Mouse (Mus musculus) urinary bladder, postnatal 4 days (tissue): ENCODE measurements around the gene Tcf15.

Experiments used
- DNase-seq, 2 experiments: peaks; one replicate each; pipeline ENCODE4 v3.0.0; 2021 to 2022; ENCODE audit warnings: low spot score in 2 of 2

Gene Tcf15

DNA sequence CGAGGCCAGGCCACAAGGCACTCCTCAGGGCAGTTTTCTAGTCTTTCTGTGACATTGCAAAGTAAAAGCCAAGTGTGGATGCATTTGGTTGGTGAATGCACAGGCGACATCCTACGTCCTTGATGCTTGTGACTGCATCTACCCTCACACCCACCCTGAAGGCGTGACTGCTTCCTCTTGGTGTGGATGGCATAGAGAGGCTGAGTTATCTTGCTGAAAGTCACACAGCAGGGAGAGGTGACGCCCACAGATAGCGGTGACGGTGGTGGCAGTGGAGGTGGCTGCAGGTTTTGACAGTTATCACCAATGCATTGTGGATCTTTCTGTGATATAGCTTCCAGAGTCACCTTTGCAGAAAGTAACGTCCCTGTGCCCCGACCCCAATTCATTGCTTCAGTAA is 20.5 kb upstream of the Tcf15 start:
- DNase-seq, result no peak

DNA sequence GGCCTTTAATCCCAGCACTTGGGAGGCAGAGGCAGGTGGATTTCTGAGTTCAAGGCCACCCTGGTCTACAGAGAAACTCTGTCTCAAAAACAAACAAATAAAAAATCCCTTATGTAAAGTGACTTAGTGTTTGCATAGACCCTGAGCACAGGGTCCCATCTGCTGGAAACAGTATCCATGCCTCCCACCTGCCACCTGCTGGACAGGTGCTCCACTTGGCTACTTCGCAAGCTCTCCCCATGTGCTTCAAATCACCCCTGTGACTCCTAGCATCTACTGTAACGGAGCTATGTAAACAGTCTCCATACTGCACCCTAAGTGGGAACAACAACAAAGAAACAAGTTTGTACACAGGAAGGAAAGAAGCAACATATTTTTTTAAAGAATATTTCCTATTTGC is 14.8 kb upstream of the Tcf15 start:
- DNase-seq, result no peak

DNA sequence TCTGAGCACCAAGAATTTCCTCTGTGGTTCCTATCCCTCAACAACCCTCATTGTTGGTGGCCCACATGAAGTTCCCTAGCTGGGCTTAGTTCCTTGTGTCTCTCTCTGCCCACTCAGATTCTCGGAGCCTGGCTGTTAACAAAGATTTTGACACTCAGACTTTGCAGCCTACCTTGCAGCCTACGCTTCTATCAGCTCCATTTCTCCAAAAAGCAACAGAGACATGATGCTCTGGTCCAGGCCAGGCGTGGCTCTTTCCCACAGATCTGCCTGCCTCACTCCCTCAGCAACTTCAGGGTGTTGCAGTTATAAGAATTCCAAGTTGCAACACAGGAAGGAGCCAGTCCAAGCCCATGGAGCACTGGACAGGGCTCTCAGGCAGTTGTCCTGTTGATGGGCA is 13.6 kb upstream of the Tcf15 start:
- no peak for DNase-seq

DNA sequence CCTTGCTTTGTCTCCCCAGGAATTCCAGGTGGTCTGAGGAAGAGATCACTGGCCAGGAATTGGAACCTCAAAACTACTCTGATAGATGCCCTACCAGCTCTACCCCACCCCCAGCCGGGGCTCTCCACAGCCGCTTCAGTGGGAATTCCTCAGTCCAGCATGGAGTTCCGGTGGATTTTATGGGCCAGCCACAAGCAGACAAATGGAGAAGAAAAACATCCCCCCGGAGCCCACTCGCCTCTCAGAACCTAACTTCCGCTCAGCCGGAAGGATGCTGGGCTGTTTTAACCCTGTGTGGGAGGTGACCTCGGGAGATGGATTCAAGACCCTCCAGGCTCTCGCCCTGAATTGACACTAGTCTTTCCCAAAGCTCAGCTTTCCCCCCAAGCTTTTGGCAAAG is 11.3 kb upstream of the Tcf15 start:
- no peak for DNase-seq

DNA sequence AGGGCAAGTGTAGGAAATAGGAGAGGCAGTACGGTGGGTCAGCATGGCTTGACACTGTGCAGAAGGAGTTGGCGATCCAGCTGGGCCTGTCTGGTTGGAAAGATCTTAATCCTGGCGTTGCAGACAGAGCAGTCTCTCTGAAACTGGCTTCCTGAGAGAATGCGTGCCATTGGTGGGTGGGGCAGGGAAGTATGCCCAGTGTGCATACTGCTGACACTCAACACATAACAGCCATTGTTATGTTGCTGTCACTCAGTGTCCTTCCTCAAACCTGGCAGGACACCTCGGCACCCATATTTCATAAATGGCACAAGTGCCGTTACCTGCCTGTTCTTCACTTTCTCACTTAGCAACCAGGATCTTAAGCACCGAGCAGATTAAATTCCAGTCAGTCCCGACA is 10.7 kb upstream of the Tcf15 start:
- DNase-seq, result no peak

DNA sequence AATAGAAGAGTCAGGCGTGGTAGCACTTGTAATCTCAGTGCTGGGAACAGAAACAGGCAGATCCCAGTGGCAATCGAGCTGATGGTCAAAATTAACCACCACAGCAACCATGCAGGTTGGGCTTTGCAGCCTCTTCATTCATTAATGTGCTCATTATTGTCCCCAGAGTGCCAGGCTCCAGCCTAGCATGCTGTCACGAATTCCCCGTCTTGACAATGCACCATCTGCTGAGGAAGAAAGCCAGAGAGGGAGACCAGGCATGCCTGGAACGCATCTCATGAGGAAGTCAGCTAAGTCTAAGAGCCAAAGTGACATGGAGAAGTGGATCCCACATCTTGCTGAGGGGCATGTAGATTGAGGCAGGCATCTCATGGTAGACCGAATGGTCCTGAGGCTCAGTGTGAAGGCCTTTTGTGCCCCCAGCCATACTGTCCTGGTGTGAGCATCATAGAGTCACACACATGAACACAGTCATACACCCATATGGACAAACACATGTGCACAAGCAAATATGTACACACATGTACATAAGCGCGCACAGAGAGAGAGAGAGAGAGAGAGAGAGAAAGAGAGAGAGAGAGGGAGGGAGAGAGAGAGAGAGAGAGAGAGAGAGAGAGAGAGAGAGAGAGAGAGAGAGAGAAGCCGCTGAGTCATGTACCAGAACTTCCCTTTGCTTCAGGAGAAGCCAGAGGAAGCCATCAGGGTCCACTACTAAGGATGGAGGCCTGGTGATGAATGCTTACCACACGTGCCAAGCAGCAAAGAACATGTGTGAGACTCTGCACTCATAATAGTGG is 4.0 kb upstream of the Tcf15 start:
- DNase-seq, result no peak

DNA sequence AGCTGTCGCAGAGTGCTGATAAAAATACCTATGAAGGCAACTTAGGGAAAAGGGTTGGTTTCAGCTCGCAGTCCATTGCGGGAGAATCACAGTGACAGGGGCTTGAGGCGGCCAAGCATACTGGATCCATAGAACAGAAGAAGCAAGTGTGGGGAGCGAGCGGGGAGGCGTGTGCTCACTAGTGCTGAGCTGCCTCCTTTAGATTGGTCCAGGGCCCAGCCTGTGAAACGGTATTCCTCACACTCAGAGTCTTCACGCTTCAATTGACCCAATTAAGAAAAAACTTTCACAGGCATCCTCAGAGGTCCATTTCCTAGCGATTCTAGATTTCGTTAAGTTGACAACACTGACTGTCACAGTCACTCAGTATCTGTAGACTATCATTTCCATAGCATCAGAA is 2.4 kb upstream of the Tcf15 start:
- no peak for DNase-seq

DNA sequence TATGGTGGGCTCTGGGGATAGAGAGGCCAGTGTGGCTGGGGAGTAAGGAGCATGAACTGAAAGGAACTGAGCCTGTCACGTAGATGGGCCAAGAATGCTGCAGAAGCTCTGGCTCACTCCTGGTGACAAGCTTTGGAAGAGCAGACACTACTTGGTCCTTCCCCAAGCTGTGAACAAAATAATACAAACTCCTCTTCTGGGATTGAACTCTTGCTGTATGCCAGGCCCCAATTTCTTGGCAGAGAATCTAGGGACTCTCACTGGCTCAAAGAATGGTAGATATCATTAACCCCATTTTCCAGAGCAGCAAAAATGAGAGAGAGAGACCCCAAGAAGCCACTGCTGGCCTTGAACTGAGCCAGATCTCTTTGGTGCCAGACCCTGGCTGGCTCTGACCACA is 1.9 kb upstream of the Tcf15 start:
- DNase-seq, result no peak

DNA sequence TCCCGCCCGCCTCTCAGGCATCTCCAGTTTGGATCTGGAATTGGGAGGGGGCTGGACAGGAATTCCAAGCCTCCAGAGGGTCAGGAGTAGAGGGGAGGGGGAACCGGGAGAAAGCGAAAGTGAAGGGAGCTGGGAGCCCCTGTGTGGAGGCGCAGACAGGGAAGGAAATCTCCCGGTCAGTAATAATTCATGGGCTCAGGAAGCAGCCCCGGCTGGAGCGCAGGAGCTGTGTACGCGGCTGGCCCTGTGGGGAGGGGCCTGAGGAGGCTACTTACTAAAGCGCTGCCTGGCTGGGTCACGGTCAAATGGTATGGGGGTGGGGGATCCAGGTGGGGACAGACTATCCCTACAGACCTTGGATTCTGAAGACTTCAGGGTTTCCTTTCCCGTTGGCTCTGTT is 1.3 kb upstream of the Tcf15 start:
- no peak for DNase-seq

DNA sequence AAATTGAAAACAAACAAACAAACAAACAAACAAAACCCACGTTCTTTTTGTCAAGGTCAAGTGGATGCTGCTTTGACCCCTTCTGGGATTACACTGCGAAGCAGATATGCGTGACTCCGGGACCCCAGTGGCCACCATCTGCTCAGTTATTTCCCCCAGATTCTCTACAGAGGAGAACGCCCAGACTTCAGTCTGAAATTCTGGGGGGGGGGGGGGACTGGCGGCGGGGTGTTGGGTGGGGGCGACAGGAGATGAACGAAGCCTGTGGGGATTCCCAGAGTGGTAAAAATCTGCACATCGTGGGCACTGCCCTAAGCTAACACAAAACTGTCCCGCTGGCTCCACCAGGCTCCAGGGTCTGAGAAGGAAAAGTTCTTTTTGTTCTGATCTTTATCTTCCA is 790 bp upstream of the Tcf15 start:
- DNase-seq, result no peak

DNA sequence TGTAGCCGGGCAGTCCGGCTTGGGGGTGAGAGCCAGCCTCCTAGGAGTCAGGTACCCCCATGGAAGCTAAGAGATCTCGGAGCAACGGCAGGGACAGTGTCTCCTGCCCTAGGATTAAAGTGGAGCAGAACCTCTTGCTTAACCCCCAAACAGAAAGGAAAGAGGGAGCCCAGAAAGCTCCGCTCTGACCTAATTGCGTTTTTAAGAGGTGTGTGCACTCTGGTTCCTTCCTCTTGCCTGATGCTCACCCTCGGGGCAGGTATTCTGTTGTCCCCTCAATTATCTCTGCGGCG is 743 bp downstream of the Tcf15 start:
- no peak for DNase-seq

DNA sequence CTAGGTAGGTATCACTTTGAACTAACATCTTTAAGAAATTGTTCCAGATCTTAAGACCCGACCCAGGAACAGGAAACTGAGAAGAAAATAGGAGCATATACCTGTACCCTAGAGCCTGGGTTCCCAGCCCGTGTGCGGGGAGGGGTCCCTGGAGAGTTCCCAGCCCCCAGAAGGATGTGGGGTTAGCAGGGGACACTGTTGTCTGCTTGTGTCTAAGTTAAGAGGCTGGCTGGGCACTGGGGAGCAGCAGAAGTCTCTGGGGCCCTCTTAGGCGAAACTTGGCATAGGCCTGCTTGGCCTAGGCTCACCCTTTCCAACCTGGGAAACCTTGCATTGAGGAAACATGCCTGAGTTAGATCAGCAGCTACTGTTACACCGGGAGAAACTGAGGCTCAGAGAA is 1.1 kb downstream of the Tcf15 start:
- no peak for DNase-seq

DNA sequence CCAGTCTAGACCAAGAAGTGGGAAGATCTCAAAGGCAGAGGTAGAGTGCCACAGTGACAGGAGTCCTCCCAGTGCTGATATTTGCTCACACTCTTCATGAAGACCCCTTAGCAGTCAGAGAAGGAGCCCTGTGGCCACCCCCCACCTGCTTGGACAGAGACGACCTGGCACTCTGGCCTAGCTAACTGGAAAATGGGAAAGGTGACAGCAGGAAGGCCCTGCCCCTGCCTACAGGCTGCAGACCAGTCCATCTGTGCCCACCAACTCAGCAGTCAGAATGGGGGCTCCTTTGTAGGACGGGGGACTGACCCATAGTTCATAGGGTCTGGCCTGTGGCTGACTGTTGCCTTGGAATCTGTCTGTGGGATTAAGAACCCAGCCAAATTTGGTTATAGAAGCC is 2.4 kb downstream of the Tcf15 start:
- no peak for DNase-seq

DNA sequence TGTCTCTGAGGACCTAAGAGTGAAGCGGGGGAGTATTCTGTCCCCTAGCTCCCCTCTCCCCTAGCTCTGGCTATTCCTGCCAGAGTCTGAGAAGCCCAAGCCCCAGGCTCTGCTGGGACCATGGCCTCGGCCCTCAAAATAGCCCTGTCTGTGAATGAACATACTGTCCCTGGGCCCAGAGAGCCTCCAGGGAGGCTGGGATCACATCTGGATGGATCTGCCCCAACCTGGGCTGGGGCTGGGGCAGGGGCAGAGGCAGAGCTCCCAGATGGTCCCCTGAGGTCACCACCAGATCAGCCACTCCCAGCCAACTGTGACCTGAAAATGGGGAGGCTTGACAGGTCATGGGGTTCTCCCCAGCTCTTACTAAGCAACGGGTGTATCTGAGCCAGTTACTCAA is 3.7 kb downstream of the Tcf15 start:
- no peak for DNase-seq

DNA sequence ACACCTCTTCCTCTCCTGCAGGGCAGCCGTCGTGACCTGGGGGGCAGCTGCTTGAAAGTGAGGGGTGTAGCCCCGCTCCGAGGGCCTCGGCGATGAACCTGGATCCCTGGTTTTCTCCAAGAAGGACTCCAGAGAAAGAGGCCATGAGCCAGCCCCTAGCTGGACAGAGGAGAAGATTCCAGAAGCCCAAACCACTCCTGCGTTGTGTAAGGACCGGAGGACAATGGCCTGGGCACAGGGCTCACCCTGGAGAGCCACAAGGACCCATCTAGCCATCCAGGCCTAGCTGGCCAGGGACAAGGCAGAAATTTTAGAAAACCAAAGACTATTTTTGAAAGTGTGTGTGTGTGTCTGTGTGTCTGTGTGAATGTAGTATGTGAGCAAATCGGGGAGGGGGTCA is 5.3 kb downstream of the Tcf15 start:
- no peak for DNase-seq

DNA sequence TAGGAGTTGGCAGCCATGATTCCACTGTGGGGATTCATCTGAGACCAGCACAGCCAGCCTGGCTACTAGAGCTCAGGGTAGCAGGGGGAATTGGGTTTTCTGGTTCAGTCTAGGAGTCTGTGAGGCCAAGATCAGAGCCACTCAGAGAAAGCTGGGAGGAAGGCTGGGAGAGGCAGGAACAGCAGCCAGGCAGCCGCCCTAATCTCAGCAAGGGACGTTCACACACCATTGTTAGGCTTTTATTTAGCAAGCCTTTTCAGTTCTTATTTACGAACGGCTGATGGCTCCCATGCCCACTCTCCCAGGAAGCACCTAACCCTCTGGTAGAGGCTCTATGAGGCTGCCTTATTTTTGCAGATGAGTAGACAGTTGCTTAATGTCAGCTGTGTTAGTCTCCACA is 6.5 kb downstream of the Tcf15 start:
- no peak for DNase-seq

DNA sequence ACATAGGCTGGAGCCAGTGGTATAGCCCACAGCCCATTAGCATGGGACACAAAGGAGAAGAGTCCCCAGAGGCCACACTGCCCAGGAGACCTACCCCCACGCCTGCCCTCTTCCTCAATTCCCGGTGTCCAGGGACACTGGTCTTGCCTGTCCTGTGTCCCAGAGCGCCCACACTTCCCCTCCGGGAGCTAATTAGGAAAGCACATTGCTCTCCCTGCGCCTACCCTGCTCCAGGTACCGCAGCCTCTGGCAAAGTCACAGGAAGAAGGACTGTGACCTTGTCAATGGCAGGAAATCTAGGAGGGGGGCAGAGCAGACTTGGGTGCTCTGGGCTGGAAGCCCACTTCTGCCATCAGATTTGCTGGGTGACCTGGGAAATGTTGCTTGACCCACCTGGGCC is 7.0 kb downstream of the Tcf15 start:
- DNase-seq, result no peak

DNA sequence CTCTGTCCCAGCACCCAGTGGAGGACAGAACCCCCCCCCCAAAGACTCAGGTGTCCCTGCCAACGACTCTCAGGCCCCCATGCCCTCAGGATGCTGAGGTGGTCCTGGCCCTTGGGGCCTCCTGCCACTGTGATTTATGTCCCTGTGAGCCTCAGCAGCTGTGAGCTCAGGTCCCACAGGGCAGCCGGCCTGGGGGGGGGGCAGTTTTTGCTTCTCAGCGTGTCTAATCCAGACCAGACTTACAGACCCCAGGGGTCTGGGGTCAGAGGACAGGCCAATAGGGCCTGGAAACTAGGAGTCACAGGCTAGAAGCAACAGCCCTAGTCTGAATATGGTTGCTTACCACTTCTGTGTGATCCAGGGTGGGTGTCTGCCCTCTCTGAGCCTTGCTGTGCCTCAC is 10.0 kb downstream of the Tcf15 start:
- DNase-seq, result no peak

DNA sequence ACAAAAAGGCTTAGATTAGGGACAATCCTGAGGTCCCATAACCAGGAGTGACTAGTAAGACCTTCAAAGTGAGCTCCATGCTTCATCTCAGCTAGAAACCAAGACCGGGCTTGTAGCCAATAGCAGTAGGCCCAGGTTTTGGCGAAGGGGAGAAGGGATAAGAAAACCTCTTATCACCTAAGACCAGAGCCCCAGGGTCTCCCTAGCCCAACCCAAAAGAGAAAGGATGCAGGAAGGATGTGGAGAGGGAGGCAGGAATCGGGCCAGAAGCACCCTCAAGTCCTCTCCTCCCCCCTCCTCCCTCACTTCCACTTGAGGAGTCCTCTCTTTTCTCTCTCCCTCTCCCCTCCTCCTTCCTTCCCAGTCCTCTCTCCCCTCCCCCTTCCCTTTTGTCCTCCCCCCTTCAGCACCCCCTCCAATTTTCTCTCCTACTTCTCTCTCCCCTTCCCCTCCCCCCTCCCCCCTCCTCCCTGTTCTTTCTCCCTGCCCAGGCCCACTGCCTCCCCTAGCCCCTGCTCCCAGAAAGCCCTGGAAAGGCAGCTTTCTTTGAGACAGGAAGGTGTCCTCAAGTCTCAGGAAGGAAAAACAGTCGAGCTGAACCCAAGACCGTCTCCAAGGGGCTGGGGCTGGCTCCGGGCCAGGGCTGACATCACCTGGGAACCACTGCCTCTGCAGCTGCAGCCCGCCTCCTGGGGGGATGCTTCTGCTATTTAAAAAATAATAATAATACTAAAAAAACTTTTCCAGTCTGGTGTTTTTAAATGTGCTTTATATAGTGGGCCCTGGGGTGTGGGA is 12.2 kb downstream of the Tcf15 start:
- DNase-seq, result no peak

DNA sequence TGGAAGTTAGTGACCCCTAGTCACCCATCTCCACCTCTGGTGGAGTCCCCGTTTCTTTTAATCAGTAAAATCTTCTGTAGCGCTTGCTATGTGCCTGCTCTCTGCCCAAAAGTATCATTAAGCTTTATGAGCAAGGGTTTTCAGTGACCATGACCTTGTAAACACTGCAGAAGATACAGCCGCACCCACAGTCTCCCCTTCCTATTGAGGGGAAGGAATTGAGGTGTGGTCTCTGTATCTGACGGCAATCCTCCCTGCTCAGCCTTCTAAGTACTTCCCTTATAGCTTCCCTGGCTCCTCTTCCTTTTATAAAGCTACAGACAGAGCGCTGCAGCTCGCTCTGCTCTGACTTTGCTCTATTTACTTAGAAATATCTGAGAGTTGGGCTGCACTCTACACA is 13.1 kb downstream of the Tcf15 start:
- DNase-seq, result no peak

DNA sequence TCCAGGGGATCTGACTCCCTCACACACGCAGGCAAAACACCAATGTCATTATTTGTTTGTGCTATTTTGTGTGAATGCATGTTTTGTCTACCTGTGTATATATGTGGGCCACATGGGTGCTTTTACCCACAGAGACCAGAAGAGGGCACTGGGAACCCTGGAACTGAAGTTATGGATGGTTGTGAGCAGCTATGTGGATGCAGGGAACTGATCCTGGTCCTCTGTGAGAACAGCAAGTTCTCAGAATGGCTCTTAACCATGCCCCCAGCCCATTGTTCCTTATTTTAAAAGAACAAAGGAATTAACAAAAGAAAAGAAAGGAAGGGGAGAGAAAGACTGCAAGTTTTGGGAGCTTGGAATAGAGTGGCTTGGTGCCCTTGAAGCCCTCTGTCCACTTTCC is 16.1 kb downstream of the Tcf15 start:
- no peak for DNase-seq

DNA sequence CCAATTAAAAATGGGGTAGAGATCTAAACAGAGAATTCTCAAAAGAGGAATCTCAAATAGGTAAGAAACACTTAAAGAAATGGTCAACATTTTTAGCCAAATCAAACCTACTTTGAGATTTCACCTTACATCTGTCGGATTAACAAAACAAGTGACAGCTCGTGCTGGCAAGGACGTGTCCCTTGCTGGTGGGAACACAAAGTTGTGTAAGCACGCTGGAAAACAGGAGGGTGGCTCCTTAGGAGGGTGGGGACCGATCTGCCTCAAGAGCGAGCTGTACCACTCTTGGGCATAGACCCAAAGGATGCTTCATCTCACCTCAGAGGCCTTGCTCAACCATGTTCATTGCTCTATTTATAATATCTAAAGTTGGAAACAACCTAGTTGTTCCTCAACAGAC is 22.9 kb downstream of the Tcf15 start:
- no peak for DNase-seq

DNA sequence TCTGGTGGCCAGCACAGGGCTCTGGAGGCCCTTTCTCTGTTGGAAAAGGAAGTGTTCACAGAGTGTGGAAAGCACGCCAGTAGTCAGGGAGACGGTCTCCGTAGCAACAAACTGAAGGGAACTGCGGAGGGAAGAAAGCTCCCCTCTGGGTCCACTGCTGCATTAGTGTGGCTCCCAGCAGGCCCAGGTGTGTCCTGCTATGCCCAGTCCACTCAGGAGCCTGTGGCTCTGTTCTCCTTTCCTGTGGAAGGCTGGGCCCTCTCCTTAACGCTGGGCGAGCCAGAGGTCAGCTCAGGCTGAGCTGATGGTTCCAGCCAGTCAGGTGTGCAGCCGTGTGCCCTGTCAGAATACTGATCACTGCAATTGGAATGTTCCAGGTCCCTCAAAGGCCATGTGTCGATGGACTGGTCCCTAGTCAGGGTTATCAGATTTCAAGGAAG is 24.5 kb downstream of the Tcf15 start:
- DNase-seq, result no peak

DNA sequence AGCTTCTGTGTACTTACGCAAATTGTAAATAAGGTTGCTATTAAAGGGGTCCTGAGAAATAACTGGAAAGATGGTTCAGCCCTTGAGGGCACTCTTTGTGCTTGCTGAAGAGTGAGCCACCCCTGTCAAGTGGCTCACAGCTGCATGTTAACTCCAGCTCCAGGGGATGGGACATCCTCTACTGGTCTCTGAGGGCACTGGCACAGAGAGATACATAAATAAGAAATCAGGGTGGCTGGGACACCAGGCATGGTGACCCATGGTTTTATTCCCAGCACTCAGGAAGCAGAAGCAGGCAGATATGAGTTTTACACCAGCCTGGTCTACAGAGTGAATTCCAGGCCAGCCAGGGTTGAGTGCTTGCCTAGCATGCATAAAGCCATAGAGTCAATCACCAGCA is 26.0 kb downstream of the Tcf15 start:
- DNase-seq, result no peak
